Mouse (Mus musculus) MEL (cell line): Measurements from ENCODE around the gene Zfyve26. TPM values are rescaled to one million over a fixed set of nuclear protein-coding genes. Genes with fewer than 3 reads are reported as not detected.
A peak's percentile ranks its signal among the peaks of the same experiment; 100 is the strongest.

Experiments used
- DNase-seq: peaks from one replicate; pipeline ENCODE4 v3.0.0; 2011; ENCODE audit warnings: low read depth, low spot score
- H3K27ac ChIP-seq: 2 replicates; pipeline ENCODE4 v1.5.1; 2012; ENCODE audit warnings: low read depth, mild to moderate bottlenecking, control low read depth, low read length, moderate library complexity; ENCODE audit not compliant: control insufficient read depth
- H3K27me3 ChIP-seq, 2 experiments: fragments of 150-350 bp in 1 of 2; sonication (generic) in 1 of 2; 2 replicates each; pipeline ENCODE4 v1.6.1; 2012; ENCODE audit warnings: low read length in 2 of 2, mild to moderate bottlenecking in 2 of 2, improper control_type of control experiment in 1 of 2, moderate library complexity in 1 of 2; ENCODE audit not compliant: insufficient read depth in 2 of 2, control insufficient read depth in 1 of 2
- H3K36me3 ChIP-seq, 2 experiments: 2 replicates each; pipeline ENCODE4 v1.6.1; 2012 to 2014; ENCODE audit warnings: low read length in 2 of 2, improper control_type of control experiment in 1 of 2, inconsistent platforms in 1 of 2, mild to moderate bottlenecking in 1 of 2; ENCODE audit not compliant: insufficient read depth in 2 of 2, control insufficient read depth in 1 of 2
- H3K4me1 ChIP-seq, 2 experiments: fragments of 150-350 bp in 1 of 2; sonication (generic) in 1 of 2; 2 replicates each; pipeline ENCODE4 v1.6.1; 2012; ENCODE audit warnings: low read length in 2 of 2, improper control_type of control experiment in 1 of 2, mild to moderate bottlenecking in 1 of 2; ENCODE audit not compliant: insufficient read depth in 2 of 2, control insufficient read depth in 1 of 2
- H3K4me3 ChIP-seq, 2 experiments: fragments of 150-350 bp in 1 of 2; sonication (generic) in 1 of 2; 2 replicates each; pipeline ENCODE4 v1.5.1; 2012; ENCODE audit warnings: low read depth in 2 of 2, low read length in 2 of 2, mild to moderate bottlenecking in 2 of 2, moderate library complexity in 2 of 2, control low read depth in 1 of 2, improper control_type of control experiment in 1 of 2; ENCODE audit not compliant: control insufficient read depth in 1 of 2, insufficient read depth in 1 of 2
- H3K79me2 ChIP-seq: 2 replicates; pipeline ENCODE4 v1.6.1; 2012; ENCODE audit warnings: mild to moderate bottlenecking, low read length, moderate library complexity; ENCODE audit not compliant: control insufficient read depth, poor library complexity, insufficient read depth
- H3K9ac ChIP-seq: 2 replicates; pipeline ENCODE4 v1.6.1; 2012; ENCODE audit warnings: low read depth, mild to moderate bottlenecking, control low read depth, low read length, moderate library complexity; ENCODE audit not compliant: control insufficient read depth, poor library complexity, severe bottlenecking
- H3K9me3 ChIP-seq: fragments of 150-350 bp; sonication (generic); replicated peaks from 2 replicates; pipeline ENCODE4 v1.6.1; 2012; ENCODE audit warnings: mild to moderate bottlenecking, low read length, improper control_type of control experiment, moderate library complexity; ENCODE audit not compliant: insufficient read depth
- BHLHE40 ChIP-seq: IDR thresholded peaks from 2 replicates; pipeline ENCODE4 v1.6.1; 2012; ENCODE audit warnings: low read depth, mild to moderate bottlenecking, inconsistent platforms, low read length, improper control_type of control experiment, borderline replicate concordance
- CHD1 ChIP-seq: IDR thresholded peaks from 2 replicates; pipeline ENCODE4 v1.6.1; 2012; ENCODE audit warnings: low read depth, mild to moderate bottlenecking, inconsistent platforms, low read length, improper control_type of control experiment
- CHD2 ChIP-seq: IDR thresholded peaks from 2 replicates; pipeline ENCODE4 v1.6.1; 2011; ENCODE audit warnings: low read length, improper control_type of control experiment
- CTCF ChIP-seq, 3 experiments: IDR thresholded peaks in 2 of 3; conservative IDR thresholded peaks in 1 of 3; 2 replicates each; pipeline ENCODE4 v1.5.1; 2011 to 2012; ENCODE audit warnings: low read length in 3 of 3, low read depth in 2 of 3, mild to moderate bottlenecking in 2 of 3, improper control_type of control experiment in 1 of 3, inconsistent platforms in 1 of 3, mixed read lengths in 1 of 3, moderate library complexity in 1 of 3; ENCODE audit not compliant: control insufficient read depth in 1 of 3, insufficient read depth in 1 of 3, poor library complexity in 1 of 3, severe bottlenecking in 1 of 3
- E2F4 ChIP-seq: IDR thresholded peaks from 2 replicates; pipeline ENCODE4 v1.6.1; 2011; ENCODE audit warnings: low read depth, low read length, improper control_type of control experiment, borderline replicate concordance
- ELF1 ChIP-seq: IDR thresholded peaks from 2 replicates; pipeline ENCODE4 v1.6.1; 2014; ENCODE audit warnings: low read depth, mild to moderate bottlenecking, inconsistent platforms, low read length, improper control_type of control experiment, moderate library complexity
- EP300 ChIP-seq, 2 experiments: IDR thresholded peaks; 2 replicates each; pipeline ENCODE4 v1.6.1; 2011; ENCODE audit warnings: improper control_type of control experiment in 2 of 2, low read length in 2 of 2, low read depth in 1 of 2, mild to moderate bottlenecking in 1 of 2
- ETS1 ChIP-seq: IDR thresholded peaks from 2 replicates; pipeline ENCODE4 v1.6.1; 2012; ENCODE audit warnings: low read depth, mild to moderate bottlenecking, inconsistent platforms, low read length, improper control_type of control experiment, moderate library complexity
- GABPA ChIP-seq: IDR thresholded peaks from 2 replicates; pipeline ENCODE4 v1.6.1; 2012; ENCODE audit warnings: low read depth, mild to moderate bottlenecking, inconsistent platforms, low read length, improper control_type of control experiment, moderate library complexity
- GATA1 ChIP-seq: IDR thresholded peaks from 2 replicates; pipeline ENCODE4 v1.6.1; 2011; ENCODE audit warnings: low read depth, low read length, improper control_type of control experiment
- HCFC1 ChIP-seq: IDR thresholded peaks from 2 replicates; pipeline ENCODE4 v1.6.1; 2012; ENCODE audit warnings: low read depth, mild to moderate bottlenecking, inconsistent platforms, low read length, improper control_type of control experiment, moderate library complexity
- JUND ChIP-seq: IDR thresholded peaks from 2 replicates; pipeline ENCODE4 v1.6.1; 2011; ENCODE audit warnings: low read depth, mild to moderate bottlenecking, improper control_type of control experiment, low read length
- KAT2A ChIP-seq: conservative IDR thresholded peaks from 2 replicates; pipeline ENCODE4 v1.6.1; 2012; ENCODE audit warnings: low read depth, low read length, improper control_type of control experiment, inconsistent platforms
- MAFK ChIP-seq: IDR thresholded peaks from 2 replicates; pipeline ENCODE4 v1.6.1; 2011; ENCODE audit warnings: low read depth, mild to moderate bottlenecking, low read length, improper control_type of control experiment, borderline replicate concordance
- MAX ChIP-seq: IDR thresholded peaks from 2 replicates; pipeline ENCODE4 v1.6.1; 2011; ENCODE audit warnings: low read length, improper control_type of control experiment
- MAZ ChIP-seq: IDR thresholded peaks from 2 replicates; pipeline ENCODE4 v1.6.1; 2012; ENCODE audit warnings: low read depth, mild to moderate bottlenecking, inconsistent platforms, low read length, improper control_type of control experiment
- MEF2A ChIP-seq: IDR thresholded peaks from 2 replicates; pipeline ENCODE4 v1.6.1; 2014; ENCODE audit warnings: low read depth, mild to moderate bottlenecking, inconsistent platforms, low read length, improper control_type of control experiment; ENCODE audit not compliant: poor library complexity, insufficient replicate concordance, severe bottlenecking; ENCODE audit errors: extremely low read depth
- MXI1 ChIP-seq: IDR thresholded peaks from 2 replicates; pipeline ENCODE4 v1.6.1; 2011; ENCODE audit warnings: mild to moderate bottlenecking, low read depth, low read length, improper control_type of control experiment
- MYB ChIP-seq: IDR thresholded peaks from 2 replicates; pipeline ENCODE4 v1.6.1; 2011; ENCODE audit warnings: mild to moderate bottlenecking, low read depth, low read length, improper control_type of control experiment
- MYC ChIP-seq: IDR thresholded peaks from 2 replicates; pipeline ENCODE4 v1.6.1; 2011; ENCODE audit warnings: low read depth, mild to moderate bottlenecking, low read length, improper control_type of control experiment, moderate library complexity
- NRF1 ChIP-seq: IDR thresholded peaks from 2 replicates; pipeline ENCODE4 v1.6.1; 2014; ENCODE audit warnings: low read depth, mild to moderate bottlenecking, inconsistent platforms, low read length, improper control_type of control experiment, moderate library complexity; ENCODE audit not compliant: poor library complexity, insufficient read depth, severe bottlenecking
- POLR2A ChIP-seq, 2 experiments: IDR thresholded peaks; 2 replicates each; pipeline ENCODE4 v1.6.1; 2011 to 2012; ENCODE audit warnings: low read length in 2 of 2, mild to moderate bottlenecking in 2 of 2, control low read depth in 1 of 2, improper control_type of control experiment in 1 of 2, low read depth in 1 of 2, moderate library complexity in 1 of 2; ENCODE audit not compliant: control insufficient read depth in 1 of 2, insufficient read depth in 1 of 2, poor library complexity in 1 of 2
- POLR2AphosphoS2 ChIP-seq: IDR thresholded peaks from 2 replicates; pipeline ENCODE4 v1.6.1; 2011; ENCODE audit warnings: low read length, improper control_type of control experiment
- POLR2AphosphoS5 ChIP-seq: IDR thresholded peaks from 2 replicates; pipeline ENCODE4 v1.6.1; 2012; ENCODE audit warnings: low read depth, borderline replicate concordance, mild to moderate bottlenecking, inconsistent platforms, low read length, moderate library complexity, mixed read lengths
- RAD21 ChIP-seq: IDR thresholded peaks from 2 replicates; pipeline ENCODE4 v1.6.1; 2011; ENCODE audit warnings: mild to moderate bottlenecking, low read depth, low read length, improper control_type of control experiment
- RCOR1 ChIP-seq: IDR thresholded peaks from 2 replicates; pipeline ENCODE4 v1.6.1; 2012; ENCODE audit warnings: low read depth, mild to moderate bottlenecking, inconsistent platforms, low read length, improper control_type of control experiment
- SIN3A ChIP-seq: IDR thresholded peaks from 2 replicates; pipeline ENCODE4 v1.6.1; 2012; ENCODE audit warnings: low read length, improper control_type of control experiment, inconsistent platforms
- SMC3 ChIP-seq: IDR thresholded peaks from 2 replicates; pipeline ENCODE4 v1.6.1; 2011; ENCODE audit warnings: low read depth, low read length, improper control_type of control experiment
- TAL1 ChIP-seq: IDR thresholded peaks from 2 replicates; pipeline ENCODE4 v1.6.1; 2012; ENCODE audit warnings: mild to moderate bottlenecking, inconsistent platforms, low read length, moderate library complexity, mixed read lengths
- TBP ChIP-seq: IDR thresholded peaks from 2 replicates; pipeline ENCODE4 v1.8.0; 2011; ENCODE audit warnings: low read depth, low read length, improper control_type of control experiment
- TCF12 ChIP-seq: IDR thresholded peaks from 2 replicates; pipeline ENCODE4 v1.6.1; 2014; ENCODE audit warnings: low read depth, mild to moderate bottlenecking, inconsistent platforms, low read length, improper control_type of control experiment, moderate library complexity
- UBTF ChIP-seq: IDR thresholded peaks from 2 replicates; pipeline ENCODE4 v1.6.1; 2012; ENCODE audit warnings: low read depth, mild to moderate bottlenecking, inconsistent platforms, low read length, improper control_type of control experiment, moderate library complexity, borderline replicate concordance; ENCODE audit not compliant: insufficient read depth
- USF1 ChIP-seq: IDR thresholded peaks from 2 replicates; pipeline ENCODE4 v1.6.1; 2014; ENCODE audit warnings: low read depth, mild to moderate bottlenecking, inconsistent platforms, low read length, improper control_type of control experiment, moderate library complexity
- USF2 ChIP-seq, 2 experiments: IDR thresholded peaks; 2 replicates each; pipeline ENCODE4 v1.6.1; 2011 to 2012; ENCODE audit warnings: improper control_type of control experiment in 2 of 2, low read length in 2 of 2, borderline replicate concordance in 1 of 2, inconsistent platforms in 1 of 2, low read depth in 1 of 2, mild to moderate bottlenecking in 1 of 2; ENCODE audit not compliant: insufficient read depth in 1 of 2
- ZC3H11A ChIP-seq: IDR thresholded peaks from 2 replicates; pipeline ENCODE4 v1.6.1; 2012; ENCODE audit warnings: low read depth, mild to moderate bottlenecking, inconsistent platforms, low read length, improper control_type of control experiment
- ZMIZ1 ChIP-seq: IDR thresholded peaks from 2 replicates; pipeline ENCODE4 v1.6.1; 2012; ENCODE audit warnings: low read depth, mild to moderate bottlenecking, inconsistent platforms, low read length, improper control_type of control experiment, moderate library complexity
- ZNF384 ChIP-seq: IDR thresholded peaks from 2 replicates; pipeline ENCODE4 v1.6.1; 2012; ENCODE audit warnings: low read depth, mild to moderate bottlenecking, inconsistent platforms, low read length, improper control_type of control experiment
- polyA plus RNA-seq, 2 experiments: library from polyadenylated mRNA; stranded (reverse) in 1 of 2; unstranded in 1 of 2; fragments of >175 nt in 1 of 2; fragments of >200 nt in 1 of 2; gene quantifications; 2 replicates each; pipeline versions ENCODE4 v1.2.1 to v1.2.4; 2012; ENCODE audit warnings: low replicate concordance in 2 of 2, low read depth in 1 of 2; ENCODE audit not compliant: insufficient read length in 2 of 2, insufficient read depth in 1 of 2, missing spikeins in 1 of 2
- total RNA-seq: library from RNA; depleted of rRNA; stranded (reverse); fragments of 300-350 nt; gene quantifications from 2 replicates; pipeline ENCODE4 v1.2.3, GENCODE M21; 2012

The Zfyve26 gene
- total and polyA plus RNA-seq, 3 experiments, result 7.2 to 110 (median 16.2) TPM

DNA sequence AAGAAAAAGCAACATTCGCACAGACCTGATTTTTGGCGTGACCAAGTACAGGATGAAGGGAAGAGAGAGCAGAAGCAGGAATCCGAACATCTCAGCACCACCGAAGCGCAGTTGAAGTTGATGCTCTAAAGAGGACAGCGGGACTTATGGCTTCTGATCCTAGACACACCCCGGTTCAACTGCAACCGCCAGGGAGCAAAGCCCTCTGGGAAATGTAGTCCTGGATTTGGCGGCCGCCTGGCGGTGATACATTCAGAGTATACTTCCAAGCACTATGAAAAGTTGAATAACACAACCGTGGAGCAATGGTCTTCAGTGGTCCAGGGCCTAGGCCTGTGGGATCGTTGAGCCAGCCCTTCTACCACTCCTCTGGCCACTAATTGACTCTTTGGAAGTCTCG is 104.4 kb downstream of the Zfyve26 start:
- H3K79me2 ChIP-seq, result no peaks in the 10 kb centered on the region; the same call in 1 of the 2 replicates
- 0 out of 2 replicates have a peak overlapping the region, but pooled peaks have one; percentile 14 for H3K27ac ChIP-seq
- TF ChIP-seq JUND (no peak), RCOR1 (no peak), NRF1 (0 out of 2 replicates have a peak, but pooled peaks have one; percentile 11), KAT2A (peak; percentile 79; the same call in 1 of the 2 replicates), ELF1 (peak; percentile 68), UBTF (no peak), CHD1 (no peak), EP300 (IDR thresholded peaks at IDR 0.05; ENCODE audit: low read depth in 1 of 2, low read length in 2 of 2) (peak in 1 of 2 experiments; percentile 48; a peak in 2 of 4 replicates), TCF12 (peak; percentile 35; the same call in 1 of the 2 replicates), E2F4 (peak; percentile 39; the same call in 1 of the 2 replicates), TBP (peak; percentile 63), MXI1 (peak; percentile 49; the same call in 1 of the 2 replicates), CTCF (IDR thresholded peaks at IDR 0.05 in 2 of 3, conservative IDR thresholded peaks at IDR 0.05 in 1 of 3; ENCODE audit: control insufficient read depth in 1 of 3, insufficient read depth in 1 of 3, low read depth in 2 of 3, low read length in 3 of 3, poor library complexity in 1 of 3, severe bottlenecking in 1 of 3) (peak in 2 of 3 experiments; percentile 21 to 37; a peak in 2 of 6 replicates), ZC3H11A (no peak), TAL1 (no peak), CHD2 (no peak), POLR2A (IDR thresholded peaks at IDR 0.05; ENCODE audit: control insufficient read depth in 1 of 2, insufficient read depth in 1 of 2, low read depth in 1 of 2, low read length in 2 of 2, poor library complexity in 1 of 2) (peak in 1 of 2 experiments; percentile 60; a peak in 2 of 4 replicates), GATA1 (no peak), MYB (peak; percentile 97), MYC (no peak), HCFC1 (peak; percentile 98), GABPA (no peak), ETS1 (0 out of 2 replicates have a peak, but pooled peaks have one; percentile 20), ZMIZ1 (no peak), USF1 (no peak), MAX (no peak), MAZ (no peak), SMC3 (no peak), POLR2AphosphoS2 (no peak), USF2 (IDR thresholded peaks at IDR 0.05; ENCODE audit: borderline replicate concordance in 1 of 2, insufficient read depth in 1 of 2, low read depth in 1 of 2, low read length in 2 of 2) (no peak), SIN3A (peak; percentile 90), ZNF384 (no peak), RAD21 (no peak), POLR2AphosphoS5 (no peak), BHLHE40 (no peak), MEF2A (no peak), MAFK (no peak)

More for the DNA sequence above, 104.4 kb downstream of the Zfyve26 start:
- Histone ChIP-seq H3K9me3 (no peaks in the 10 kb centered on the region), H3K4me3 (peak overlapping the region; percentile 73 to 97), H3K9ac (peak overlapping the region; percentile 68), H3K4me1 (peaks cover 0 to 12% of the 10 kb centered on the region in 2 experiments; a peak in 3 of 4 replicates), H3K27me3 (no peaks in the 10 kb centered on the region), H3K36me3 (peaks cover 6 to 8% of the 10 kb centered on the region in 2 experiments)
- peak; percentile 93 for DNase-seq
